Mouse (Mus musculus) heart, adult 2 months (tissue): ENCODE measurements around the gene Vps37b.

Experiments used
- CTCF ChIP-seq: fragments of 200-600 bp; IDR thresholded peaks from 2 replicates; pipeline ENCODE4 v1.8.1; 2022; ENCODE audit warnings: antibody characterized with exemption, mild to moderate bottlenecking, moderate library complexity
- EP300 ChIP-seq: fragments of 200-500 bp; IDR thresholded peaks from 2 replicates; pipeline ENCODE4 v1.6.1; 2011; ENCODE audit warnings: low read depth, low read length, control low read depth; ENCODE audit not compliant: insufficient read depth
- POLR2A ChIP-seq: fragments of 200-500 bp; IDR thresholded peaks from 2 replicates; pipeline ENCODE4 v1.6.1; 2011; ENCODE audit warnings: mild to moderate bottlenecking, low read depth, low read length, control low read depth; ENCODE audit not compliant: insufficient read depth

GRCm38 (mm10) chr5:124030386-124031067 is 1.5 kb downstream of the Vps37b start:
- TF ChIP-seq CTCF (no peak), POLR2A (no peak), EP300 (no peak)
